Comparison of ENCODE assay signal across 18 mouse cellular contexts in the genomic region with DNA sequence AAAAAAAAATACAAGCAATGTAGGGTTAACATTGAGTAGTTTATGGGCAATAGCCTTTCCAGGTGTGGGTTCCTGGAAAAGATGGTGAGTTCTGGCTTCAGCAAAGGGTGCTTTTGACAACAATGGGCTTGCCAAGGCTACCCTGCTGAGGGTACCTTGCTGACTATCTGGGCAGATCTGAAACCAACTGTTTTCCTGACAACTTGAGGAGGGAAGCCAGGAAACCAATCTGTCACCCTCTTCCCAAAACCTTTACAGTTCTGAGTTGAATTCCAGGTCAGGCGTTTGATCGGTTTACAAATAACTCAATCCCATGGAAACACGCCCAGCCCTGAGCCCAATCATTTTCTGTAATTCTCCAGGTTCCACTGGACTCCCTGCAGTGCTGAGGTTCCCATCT.
DNase-seq lines count a peak whose midpoint lies in the region; ATAC-seq lines count a peak whose summit lies in the region.
"Had no signal": no experiment of that assay in that cellular context is flagged by ENCODE, and none has a peak within 500 bp of the region (broad histone marks: within the 10 kb centered on the region; RNA-seq: fewer than 3 reads in every experiment).

No protein-coding gene starts in this region.

- 88% methylated on average over 3 of the region's 3 CpGs for WGBS in forebrain, embryonic 13.5 days

- intact Hi-C loops in left cerebral cortex, postnatal 4 days (cut with DNase I) = no loop called here
- intact Hi-C loops in left cerebral cortex, postnatal 36 days (cut with DNase I) = no loop called here
- intact Hi-C loops in heart, postnatal 25 days (cut with DNase I) = no loop called here

- peaks cover 8% of the 10 kb centered on the region for H3K4me1 ChIP-seq in forebrain, embryonic 13.5 days
- H3K4me1 ChIP-seq: embryonic facial prominence, embryonic 13.5 days had no signal

- no peaks in the 10 kb centered on the region for H3K27me3 ChIP-seq in forebrain, embryonic 13.5 days
- H3K27me3 ChIP-seq: embryonic facial prominence, embryonic 13.5 days; forebrain, embryonic 15.5 days; hindbrain, embryonic 13.5 days; intestine, embryonic 15.5 days had no signal

- no peak for ATAC-seq in forebrain, embryonic 13.5 days
- ATAC-seq: forebrain, embryonic 15.5 days had no signal

- no peak overlapping the region for H3K4me2 ChIP-seq in forebrain, embryonic 13.5 days
- H3K4me2 ChIP-seq: embryonic facial prominence, embryonic 13.5 days; forebrain, embryonic 15.5 days; hindbrain, embryonic 13.5 days; intestine, embryonic 15.5 days had no signal

- no peaks in the 10 kb centered on the region for H3K36me3 ChIP-seq in forebrain, embryonic 13.5 days (ENCODE audit: poor library complexity, severe bottlenecking)
- H3K36me3 ChIP-seq: embryonic facial prominence, embryonic 13.5 days; forebrain, embryonic 15.5 days; heart, embryonic 10.5 days; hindbrain, embryonic 13.5 days; intestine, embryonic 15.5 days had no signal

- DNase-seq in left cerebral cortex, postnatal 4 days = peak; percentile 42
- DNase-seq in left cerebral cortex, postnatal 36 days (ENCODE audit: low spot score in 2 of 2) = no peak
- peak; percentile 78 for DNase-seq in cerebellum, adult 11 months
- DNase-seq in cerebellum, adult 8-10 months = peak; percentile 78
- DNase-seq in cerebellum, postnatal 14 days = peak; percentile 84 to 91
- DNase-seq in ovary, postnatal 10 days (ENCODE audit: low spot score) = no peak
- DNase-seq in heart, postnatal 25 days (ENCODE audit: low spot score) = no peak
- DNase-seq: adrenal gland, postnatal 10 days; gastrocnemius, postnatal 10 days; heart, adult 18-20 months; heart, postnatal 10 days; kidney, adult 18-20 months had no signal

- no peak overlapping the region for H3K4me3 ChIP-seq in forebrain, embryonic 13.5 days
- H3K4me3 ChIP-seq: embryonic facial prominence, embryonic 13.5 days; forebrain, embryonic 15.5 days; heart, embryonic 10.5 days; hindbrain, embryonic 13.5 days; intestine, embryonic 15.5 days had no signal

- no peak overlapping the region for H3K27ac ChIP-seq in forebrain, embryonic 13.5 days
- H3K27ac ChIP-seq: embryonic facial prominence, embryonic 13.5 days; forebrain, embryonic 15.5 days; heart, embryonic 10.5 days; intestine, embryonic 15.5 days had no signal

- no peaks in the 10 kb centered on the region for H3K9me3 ChIP-seq in forebrain, embryonic 13.5 days (replicated peaks)
- H3K9me3 ChIP-seq: embryonic facial prominence, embryonic 13.5 days; forebrain, embryonic 15.5 days; heart, embryonic 10.5 days; hindbrain, embryonic 13.5 days; intestine, embryonic 15.5 days had no signal

- no peak overlapping the region for H3K9ac ChIP-seq in forebrain, embryonic 13.5 days
- H3K9ac ChIP-seq: embryonic facial prominence, embryonic 13.5 days; forebrain, embryonic 15.5 days; hindbrain, embryonic 13.5 days; intestine, embryonic 15.5 days had no signal

Comparison
In these comparisons a context has a peak if more than half of its experiments do, and no peak if none do; other contexts are left out.
1. DNase-seq: peak in left cerebral cortex, postnatal 4 days (single experiment), cerebellum, adult 11 months (single experiment), cerebellum, adult 8-10 months (single experiment) and cerebellum, postnatal 14 days (2 of 2); none in left cerebral cortex, postnatal 36 days (0 of 2), ovary, postnatal 10 days (single experiment) and heart, postnatal 25 days (single experiment).